Mouse (Mus musculus) megakaryocyte progenitor cell, adult 5-6 weeks (primary cell): ENCODE data around the gene Gprc5c. TPM values are rescaled to one million over a fixed set of nuclear protein-coding genes. Genes with fewer than 3 reads are reported as not detected.
A peak's percentile ranks its signal among the peaks of the same experiment; 100 is the strongest.

Source experiments
- ATAC-seq: replicated peaks from 2 replicates; pipeline ENCODE4 v1.8.0; 2016; ENCODE audit warnings: mild to moderate bottlenecking, moderate TSS enrichment, inconsistent platforms; ENCODE audit not compliant: poor library complexity
- total RNA-seq, 2 experiments: library from RNA; stranded (forward) in 1 of 2; stranded (reverse) in 1 of 2; fragments of 157-497, 149-512 nt in 1 of 2; fragments of 200-1000 nt in 1 of 2; gene quantifications; 2 replicates each; pipeline versions ENCODE4 v1.2.3 to v1.2.4; 2015 to 2017

The Gprc5c gene
- total RNA-seq (2015) (not detected in 2 replicates), total RNA-seq (2017) (0.67 TPM in 1 of 2 replicates, not detected in the other)

GRCm38 (mm10) chr11:114850452-114851268 lies at the start of gene Gprc5c:
Gprc5c (plus strand) TSS chr11:114851152.
- peak; percentile 10; the same call in 1 of the 2 replicates for ATAC-seq

- no peak for ATAC-seq
Observed at GRCm38 (mm10) chr11:114801906-114802305, 49.0 kb upstream of the Gprc5c start.

- ATAC-seq, result no peak
Observed at GRCm38 (mm10) chr11:114802540-114803267, 48.2 kb upstream of the Gprc5c start.

- ATAC-seq, result no peak
Observed at GRCm38 (mm10) chr11:114803990-114804389, 47.0 kb upstream of the Gprc5c start.

- ATAC-seq, result no peak
Observed at GRCm38 (mm10) chr11:114807025-114807424, 43.9 kb upstream of the Gprc5c start.

GRCm38 (mm10) chr11:114807686-114808427 lies 43.1 kb upstream of the Gprc5c start:
- ATAC-seq, result no peak

GRCm38 (mm10) chr11:114809371-114809770 lies 41.6 kb upstream of the Gprc5c start:
- ATAC-seq, result no peak

- ATAC-seq, result no peak
Observed at GRCm38 (mm10) chr11:114810344-114810743, 40.6 kb upstream of the Gprc5c start.

GRCm38 (mm10) chr11:114812731-114813240 lies 38.2 kb upstream of the Gprc5c start:
- peak; percentile 88 for ATAC-seq

GRCm38 (mm10) chr11:114814873-114815592 lies 35.9 kb upstream of the Gprc5c start:
- ATAC-seq, result 0 out of 2 replicates have a peak, but pooled peaks have one; percentile 13

GRCm38 (mm10) chr11:114816934-114817333 lies 34.0 kb upstream of the Gprc5c start:
- no peak for ATAC-seq

GRCm38 (mm10) chr11:114818185-114818584 lies 32.8 kb upstream of the Gprc5c start:
- peak; percentile 60 for ATAC-seq

GRCm38 (mm10) chr11:114819110-114819509 lies 31.8 kb upstream of the Gprc5c start:
- no peak for ATAC-seq

- ATAC-seq, result no peak
Observed at GRCm38 (mm10) chr11:114820444-114820843, 30.5 kb upstream of the Gprc5c start.

GRCm38 (mm10) chr11:114821325-114821724 lies 29.6 kb upstream of the Gprc5c start:
- ATAC-seq, result peak; percentile 65

GRCm38 (mm10) chr11:114822727-114823126 lies 28.2 kb upstream of the Gprc5c start:
- ATAC-seq, result no peak

- no peak for ATAC-seq
Observed at GRCm38 (mm10) chr11:114823199-114823725, 27.7 kb upstream of the Gprc5c start.

- ATAC-seq, result peak; percentile 79
Observed at GRCm38 (mm10) chr11:114826686-114827085, 24.3 kb upstream of the Gprc5c start.

GRCm38 (mm10) chr11:114829499-114830432 lies 21.2 kb upstream of the Gprc5c start:
- peak; percentile 66 for ATAC-seq
